Mouse (Mus musculus) erythroblast, embryonic 14.5 days (primary cell): ENCODE measurements around the gene Zfp987. TPM values are rescaled to one million over a fixed set of nuclear protein-coding genes. Genes with fewer than 3 reads are reported as not detected.
"Not testable (repeated sequence)": the region's sequence is repeated elsewhere in the genome, so short reads cannot be mapped to it uniquely, and the experiment has no call there.

ENCODE experiments used
- H3K27me3 ChIP-seq: 2 replicates; pipeline ENCODE4 v1.6.1; 2012; ENCODE audit warnings: inconsistent platforms; ENCODE audit not compliant: control insufficient read depth
- H3K36me3 ChIP-seq: 2 replicates; pipeline ENCODE4 v1.6.1; 2012; ENCODE audit warnings: mild to moderate bottlenecking, inconsistent platforms; ENCODE audit not compliant: control insufficient read depth
- H3K4me1 ChIP-seq: 2 replicates; pipeline ENCODE4 v1.6.1; 2012; ENCODE audit warnings: inconsistent platforms; ENCODE audit not compliant: control insufficient read depth
- H3K4me3 ChIP-seq: replicated peaks from 2 replicates; pipeline ENCODE3; 2012; ENCODE audit warnings: moderate library complexity, mild to moderate bottlenecking, inconsistent platforms
- H3K9me3 ChIP-seq: 2 replicates; pipeline ENCODE4 v1.6.1; 2012; ENCODE audit warnings: low read length, inconsistent platforms, mixed read lengths; ENCODE audit not compliant: control insufficient read depth
- GATA1 ChIP-seq: IDR thresholded peaks from 2 replicates; pipeline ENCODE4 v1.6.1; 2012; ENCODE audit warnings: low read length, inconsistent platforms, mixed read lengths
- TAL1 ChIP-seq: IDR thresholded peaks from 3 replicates; pipeline ENCODE4 v1.6.1; 2012; ENCODE audit warnings: low read length, inconsistent platforms, mixed read lengths
- polyA plus RNA-seq: library from polyadenylated mRNA; stranded (reverse); fragments of >175 nt; gene quantifications from 2 replicates; pipeline ENCODE4 v1.2.3, GENCODE M21; 2012

The Zfp987 gene
- polyA plus RNA-seq: not detected in 2 replicates

DNA sequence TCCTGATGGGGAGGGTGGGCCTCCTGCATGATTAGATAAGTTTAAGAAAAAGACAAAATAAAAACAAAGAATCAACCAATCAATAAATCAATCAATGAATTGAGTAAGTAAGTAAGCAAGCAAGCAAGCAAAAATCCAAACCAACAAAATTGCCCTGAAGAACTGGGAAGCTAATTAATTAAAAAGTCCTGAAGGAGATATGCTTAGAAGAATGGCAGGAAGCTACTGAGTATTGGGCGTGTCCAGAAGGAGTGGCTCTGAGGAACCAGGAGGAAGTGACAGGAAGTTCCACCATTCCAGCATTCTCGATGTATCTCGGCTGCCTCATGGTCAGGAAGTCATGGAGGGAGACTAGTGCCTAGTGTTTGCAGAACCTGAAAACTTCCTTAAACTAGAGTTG lies at the start of gene Zfp987:
Gene Zfp987 (plus strand): TSS at position 301 of the 400 bp plus-strand sequence.
- not testable (repeated sequence) for H3K36me3 ChIP-seq, H3K27me3 ChIP-seq, H3K4me1 ChIP-seq, H3K9me3 ChIP-seq, H3K4me3 ChIP-seq

DNA sequence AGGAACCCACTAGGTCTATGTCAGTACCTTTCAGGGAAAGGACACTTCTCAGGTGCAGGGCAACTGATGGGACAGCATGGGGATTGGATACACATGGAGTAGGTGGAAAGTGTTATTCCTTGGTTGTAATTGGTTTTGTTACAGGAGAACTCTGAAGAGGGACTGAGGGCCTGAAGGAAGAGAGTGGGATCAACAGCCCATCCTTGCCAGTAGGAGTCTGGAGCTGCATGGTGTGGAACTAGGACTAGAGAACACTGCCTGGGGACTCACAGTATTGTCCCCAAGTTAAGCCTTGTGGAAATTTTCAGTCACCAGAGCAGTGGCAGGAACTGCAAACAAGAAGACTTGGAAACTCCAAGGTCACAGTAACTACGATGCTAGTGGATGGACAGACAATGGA lies 44.6 kb upstream of the Zfp987 start:
- not testable (repeated sequence) for H3K27me3 ChIP-seq, H3K4me3 ChIP-seq, H3K36me3 ChIP-seq, H3K9me3 ChIP-seq, H3K4me1 ChIP-seq

GRCm38 (mm10) chr4:146053445-146053844 lies 43.7 kb upstream of the Zfp987 start:
- not testable (repeated sequence) for H3K4me3 ChIP-seq, H3K4me1 ChIP-seq, H3K36me3 ChIP-seq, H3K27me3 ChIP-seq
- peaks cover 12% of the 10 kb centered on the region for H3K9me3 ChIP-seq

GRCm38 (mm10) chr4:146055335-146055734 lies 41.8 kb upstream of the Zfp987 start:
- no peak overlapping the region for H3K4me3 ChIP-seq
- TF ChIP-seq TAL1 (no peak), GATA1 (no peak)
- H3K4me1 ChIP-seq: no peaks in the 10 kb centered on the region
- H3K36me3 ChIP-seq: no peaks in the 10 kb centered on the region
- peaks cover 27% of the 10 kb centered on the region for H3K9me3 ChIP-seq
- H3K27me3 ChIP-seq: no peaks in the 10 kb centered on the region

GRCm38 (mm10) chr4:146058646-146059045 lies 38.5 kb upstream of the Zfp987 start:
- peaks cover 39% of the 10 kb centered on the region for H3K9me3 ChIP-seq
- not testable (repeated sequence) for H3K27me3 ChIP-seq, H3K36me3 ChIP-seq, H3K4me3 ChIP-seq, H3K4me1 ChIP-seq

- H3K36me3 ChIP-seq, H3K4me3 ChIP-seq, H3K27me3 ChIP-seq, H3K4me1 ChIP-seq: not testable (repeated sequence)
- peaks cover 42% of the 10 kb centered on the region for H3K9me3 ChIP-seq
Measured at GRCm38 (mm10) chr4:146059078-146059477, 38.0 kb upstream of the Zfp987 start.

DNA sequence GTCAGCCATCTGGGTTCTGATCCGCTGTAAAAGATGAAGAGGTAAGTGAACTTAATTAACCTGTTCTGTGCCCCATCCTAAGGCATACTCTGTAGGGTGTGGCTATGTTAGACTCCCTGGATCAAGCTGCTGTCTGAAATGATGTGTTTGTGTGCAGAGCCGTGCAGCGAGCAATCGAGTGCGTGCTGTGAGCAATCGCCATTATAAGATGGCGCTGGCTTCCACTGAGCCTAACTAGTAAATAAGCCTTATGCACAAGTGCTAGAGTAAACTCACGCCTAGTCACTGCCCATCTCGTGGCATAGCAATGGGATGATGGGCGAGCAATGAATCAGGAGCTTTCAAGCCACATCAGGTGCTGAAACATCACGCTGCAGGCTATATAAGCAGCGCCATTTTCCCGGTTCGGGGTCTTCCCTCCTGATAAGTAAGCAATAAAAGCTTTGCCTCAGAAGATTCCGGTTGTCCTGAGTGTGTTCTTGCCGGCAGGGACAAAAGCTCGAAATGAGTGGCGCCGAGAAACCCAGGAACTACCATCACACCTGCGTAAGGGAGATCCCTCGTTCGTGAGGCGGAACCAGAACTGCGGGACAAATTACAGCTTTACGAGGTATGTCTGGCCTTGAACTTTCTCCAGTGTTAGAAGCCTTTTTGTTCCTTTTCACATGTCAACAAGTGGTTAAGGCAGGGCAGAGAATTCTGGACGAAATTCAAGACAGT lies 37.0 kb upstream of the Zfp987 start:
- not testable (repeated sequence) for H3K36me3 ChIP-seq, H3K4me1 ChIP-seq, H3K4me3 ChIP-seq, H3K27me3 ChIP-seq
- H3K9me3 ChIP-seq: peaks cover 46% of the 10 kb centered on the region

- H3K4me1 ChIP-seq, H3K4me3 ChIP-seq, H3K36me3 ChIP-seq, H3K27me3 ChIP-seq: not testable (repeated sequence)
- H3K9me3 ChIP-seq: peaks cover 46% of the 10 kb centered on the region
Measured at GRCm38 (mm10) chr4:146061082-146061481, 36.0 kb upstream of the Zfp987 start.

DNA sequence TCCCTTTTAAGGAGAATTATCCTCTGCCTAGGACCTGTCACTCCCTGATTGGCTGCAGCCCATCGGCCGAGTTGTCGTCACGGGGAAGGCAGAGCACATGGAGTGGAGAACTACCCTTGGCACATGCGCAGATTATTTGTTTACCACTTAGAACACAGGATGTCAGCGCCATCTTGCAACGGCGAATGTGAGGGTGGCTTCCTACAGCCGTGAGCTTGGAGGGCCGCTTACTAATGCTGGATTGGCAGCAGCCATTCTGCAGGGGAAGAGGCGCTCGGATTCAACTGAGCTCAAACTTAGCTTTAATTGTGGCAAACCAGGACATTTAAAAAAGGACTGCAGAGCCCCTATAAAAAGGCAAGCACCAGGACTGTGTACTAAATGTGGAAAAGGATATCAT lies 35.1 kb upstream of the Zfp987 start:
- not testable (repeated sequence) for H3K36me3 ChIP-seq, H3K27me3 ChIP-seq, H3K4me1 ChIP-seq, H3K4me3 ChIP-seq
- peaks cover 49% of the 10 kb centered on the region for H3K9me3 ChIP-seq

DNA sequence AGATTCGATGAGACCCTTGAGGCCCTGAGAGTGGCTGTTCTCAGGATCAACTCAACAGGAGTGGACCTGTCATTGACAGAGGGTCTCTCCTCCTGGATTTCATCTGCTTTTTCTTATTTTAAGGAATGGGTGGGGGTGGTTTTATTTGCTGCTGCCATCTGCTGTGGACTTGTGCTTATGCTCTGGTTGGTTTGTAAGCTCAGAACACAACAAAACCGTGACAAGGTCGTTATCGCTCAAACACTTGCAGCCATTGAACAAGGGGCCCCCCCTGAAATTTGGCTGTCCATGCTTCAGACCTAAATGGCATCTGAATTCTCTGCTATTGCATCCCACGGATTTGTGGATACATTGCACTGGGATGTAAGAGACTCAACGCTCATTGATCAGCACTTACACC lies 34.1 kb upstream of the Zfp987 start:
- H3K9me3 ChIP-seq: peaks cover 54% of the 10 kb centered on the region
- not testable (repeated sequence) for H3K4me3 ChIP-seq, H3K4me1 ChIP-seq, H3K27me3 ChIP-seq, H3K36me3 ChIP-seq

- not testable (repeated sequence) for H3K27me3 ChIP-seq, H3K4me3 ChIP-seq, H3K36me3 ChIP-seq, H3K4me1 ChIP-seq
- peaks cover 53% of the 10 kb centered on the region for H3K9me3 ChIP-seq
Measured at GRCm38 (mm10) chr4:146063621-146064020, 33.5 kb upstream of the Zfp987 start.

- H3K27me3 ChIP-seq, H3K36me3 ChIP-seq, H3K4me1 ChIP-seq, H3K4me3 ChIP-seq: not testable (repeated sequence)
- peaks cover 44% of the 10 kb centered on the region for H3K9me3 ChIP-seq
Measured at GRCm38 (mm10) chr4:146064807-146065206, 32.3 kb upstream of the Zfp987 start.

DNA sequence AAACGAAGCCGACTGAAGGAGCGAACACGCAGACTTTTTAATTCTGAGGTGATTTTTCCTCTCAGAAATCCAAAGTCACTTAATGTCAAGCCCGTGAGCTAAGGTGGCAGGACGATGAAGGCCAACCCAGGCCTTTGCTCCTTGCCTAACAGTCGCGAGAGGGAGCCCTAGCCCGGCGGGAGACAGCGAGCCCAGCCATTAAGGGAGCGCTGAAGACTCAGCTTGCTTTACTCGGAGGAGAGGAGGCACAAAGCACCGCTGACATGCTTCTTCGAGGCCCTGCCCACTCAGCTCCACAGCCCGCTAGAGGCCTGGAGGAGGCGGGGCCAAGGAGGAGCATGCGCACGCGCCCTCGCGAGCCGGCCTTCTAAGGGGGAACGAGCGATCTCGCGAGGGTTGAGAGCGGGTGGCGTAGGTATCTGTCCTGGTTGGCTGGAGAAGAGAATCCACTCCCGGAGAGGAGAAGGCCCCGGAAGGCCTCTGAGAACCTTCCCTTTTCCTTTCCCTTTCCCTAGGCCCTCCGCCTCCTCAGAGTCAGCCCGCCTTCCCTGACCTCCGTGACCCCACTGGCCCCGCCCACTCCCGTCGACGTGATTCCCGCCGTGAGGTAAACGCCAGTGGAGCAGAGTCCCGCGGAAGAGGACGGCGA lies 30.0 kb upstream of the Zfp987 start:
- H3K27me3 ChIP-seq, H3K4me1 ChIP-seq, H3K4me3 ChIP-seq, H3K36me3 ChIP-seq: not testable (repeated sequence)
- peaks cover 27% of the 10 kb centered on the region for H3K9me3 ChIP-seq

DNA sequence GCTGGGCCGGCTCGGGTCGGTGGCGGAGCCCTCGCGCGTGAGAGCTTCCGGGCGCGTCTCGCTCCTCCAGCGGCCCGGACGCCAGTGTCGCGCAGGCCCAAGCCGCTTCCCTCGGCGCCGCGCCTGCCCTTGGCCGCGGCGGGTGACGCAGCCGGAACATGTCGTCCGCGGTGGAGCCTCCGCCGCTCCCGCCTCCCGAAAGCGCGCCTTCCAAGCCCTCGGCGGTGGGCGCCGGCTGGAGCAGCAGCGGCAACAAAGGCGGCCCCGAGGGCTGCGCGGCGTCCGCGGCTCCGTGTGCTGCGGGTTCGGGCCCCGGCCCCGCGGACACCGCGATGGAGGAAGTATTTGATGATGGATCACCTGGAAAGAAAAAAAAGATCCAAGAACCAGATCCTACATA lies 29.5 kb upstream of the Zfp987 start:
- not testable (repeated sequence) for H3K4me3 ChIP-seq, H3K36me3 ChIP-seq, H3K4me1 ChIP-seq, H3K27me3 ChIP-seq
- H3K9me3 ChIP-seq: peaks cover 25% of the 10 kb centered on the region
